Mouse (Mus musculus) lung, postnatal 0 days (tissue): ENCODE measurements around the gene Bsg. TPM values are rescaled to one million over a fixed set of nuclear protein-coding genes. Genes with fewer than 3 reads are reported as not detected.
A peak's percentile ranks its signal among the peaks of the same experiment; 100 is the strongest.
"Not testable (repeated sequence)": the region's sequence is repeated elsewhere in the genome, so short reads cannot be mapped to it uniquely, and the experiment has no call there.

ENCODE experiments used
- ATAC-seq: fragments of 200-750 bp; cut with Nextera tagmentation; 2 replicates; pipeline ENCODE4 v1.8.0; 2017; ENCODE audit warnings: moderate library complexity
- DNase-seq: peaks from one replicate; pipeline ENCODE4 v3.0.0-alpha.2; 2016; ENCODE audit warnings: low spot score
- H3K27ac ChIP-seq: fragments of 300-500 bp; sonication (generic); 2 replicates; pipeline ENCODE4 v1.5.1; 2014; ENCODE audit warnings: antibody characterized with exemption, mild to moderate bottlenecking, low read length, mixed read lengths
- H3K27me3 ChIP-seq: fragments of 300-500 bp; sonication (generic); replicated peaks from 2 replicates; pipeline ENCODE4 v1.6.1; 2014; ENCODE audit warnings: low read length, mixed read lengths; ENCODE audit not compliant: insufficient read depth
- H3K36me3 ChIP-seq: fragments of 300-500 bp; sonication (generic); 2 replicates; pipeline ENCODE4 v1.6.1; 2014; ENCODE audit warnings: low read length, mixed read lengths; ENCODE audit not compliant: insufficient read depth
- H3K4me1 ChIP-seq: fragments of 300-500 bp; sonication (generic); 2 replicates; pipeline ENCODE4 v1.6.1; 2014; ENCODE audit warnings: antibody characterized with exemption, low read depth, low read length, mixed read lengths; ENCODE audit not compliant: insufficient read depth
- H3K4me2 ChIP-seq: fragments of 300-500 bp; sonication (generic); replicated peaks from 2 replicates; pipeline ENCODE4 v1.6.1; 2014; ENCODE audit warnings: low read depth, mild to moderate bottlenecking, low read length, moderate library complexity, mixed read lengths
- H3K4me3 ChIP-seq: fragments of 300-500 bp; sonication (generic); 2 replicates; pipeline ENCODE4 v1.5.1; 2014; ENCODE audit warnings: low read depth, low read length
- H3K9ac ChIP-seq: fragments of 300-500 bp; sonication (generic); replicated peaks from 2 replicates; pipeline ENCODE4 v1.6.1; 2014; ENCODE audit warnings: low read depth, mild to moderate bottlenecking
- H3K9me3 ChIP-seq: fragments of 300-500 bp; sonication (generic); 2 replicates; pipeline ENCODE4 v1.6.1; 2016; ENCODE audit warnings: low read length, mixed read lengths
- CTCF ChIP-seq: IDR thresholded peaks from 2 replicates; pipeline ENCODE4 v1.5.1; 2016; ENCODE audit warnings: antibody characterized with exemption, mild to moderate bottlenecking
- EP300 ChIP-seq: IDR thresholded peaks from 2 replicates; pipeline ENCODE4 v1.6.1; 2016; ENCODE audit warnings: antibody characterized with exemption, mild to moderate bottlenecking, control low read depth
- WGBS: fragments of 180-500 bp; shearing (Covaris S2); extraction: QIAGEN DNeasy Blood & Tissue Kit; methylation state at CpG from one replicate; pipeline ENCODE4 v1.1.7; 2014; 5-methylcytosine and 5-hydroxymethylcytosine counted together
- polyA plus RNA-seq: library from polyadenylated mRNA; unstranded; fragments of >200 nt; fragmentation: Nextera tagmentation; extraction: Ambion mirVana; gene quantifications from 2 replicates; pipeline ENCODE4 v1.2.1, GENCODE M21; 2015

The Bsg gene
- polyA plus RNA-seq, 1 experiment from 2014 or later = 1,299 TPM

DNA sequence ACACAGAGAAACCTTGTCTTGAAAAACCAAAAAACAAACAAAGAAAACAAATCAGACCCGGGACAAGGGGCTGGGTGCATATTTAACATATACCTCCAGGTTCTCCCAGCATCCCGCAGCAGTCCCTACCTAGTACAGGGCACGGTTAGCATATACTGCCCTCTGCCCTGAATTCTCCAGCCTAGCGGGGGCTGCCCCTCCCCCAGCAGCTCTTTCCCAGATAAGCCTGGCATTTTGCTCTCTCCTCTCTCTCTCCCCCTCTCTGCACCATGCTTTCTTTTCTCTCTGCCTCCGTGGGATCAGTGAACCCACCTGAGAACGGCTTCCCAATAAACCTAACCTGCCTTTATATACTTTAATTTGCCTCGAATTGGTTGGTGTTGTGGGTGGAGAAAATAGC is 3.6 kb upstream of the Bsg start:
- no peak for TF ChIP-seq EP300
- TF ChIP-seq CTCF = no peak
- Histone ChIP-seq H3K36me3 (no peaks in the 10 kb centered on the region), H3K9me3 (no peaks in the 10 kb centered on the region), H3K4me3 (no peak overlapping the region), H3K9ac (no peak overlapping the region), H3K27me3 (no peaks in the 10 kb centered on the region), H3K4me2 (no peak overlapping the region), H3K4me1 (peaks cover 30% of the 10 kb centered on the region; the same call in 1 of the 2 replicates), H3K27ac (peak overlapping the region; percentile 88)
- no peak for DNase-seq
- no peak for ATAC-seq
- WGBS = 27% methylated on average over 7 of the region's 7 CpGs

DNA sequence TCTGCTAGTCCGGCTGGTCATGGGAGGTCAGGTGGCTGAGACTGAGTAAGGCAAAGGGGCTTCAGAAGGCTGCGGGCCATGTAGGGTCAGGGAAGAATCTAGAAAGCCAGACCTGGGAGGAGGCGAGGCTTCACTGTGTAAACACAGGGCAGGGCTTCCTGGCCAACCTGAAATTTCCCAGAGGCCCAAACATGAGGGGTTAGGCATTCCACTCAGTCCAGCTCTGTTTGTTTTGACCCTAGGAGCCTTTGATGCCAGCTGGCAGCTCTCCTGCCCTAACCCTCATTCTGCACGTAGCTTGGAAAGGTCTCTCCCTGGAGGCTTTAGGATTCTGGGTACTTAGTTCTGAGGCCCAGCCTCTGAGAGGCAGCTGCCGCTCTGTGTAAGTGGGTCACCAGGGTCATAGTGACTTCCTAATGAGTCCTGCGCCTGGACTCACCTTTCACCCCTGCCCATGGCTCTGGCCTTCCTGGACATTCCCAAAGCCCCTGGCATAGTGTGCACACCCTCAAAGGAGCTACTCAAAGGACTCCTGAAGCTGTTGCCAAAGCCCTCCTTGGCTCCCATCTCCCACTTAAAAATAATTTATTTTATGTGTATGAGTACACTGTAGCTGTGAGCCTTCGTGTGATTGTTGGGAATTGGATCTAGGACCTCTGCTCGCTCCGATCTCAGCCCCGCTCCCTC is 2.7 kb upstream of the Bsg start:
- no peaks in the 10 kb centered on the region for H3K27me3 ChIP-seq
- DNase-seq (peak; percentile 93), ATAC-seq (peak; percentile 70)
- peaks cover 33% of the 10 kb centered on the region; the same call in 1 of the 2 replicates for H3K4me1 ChIP-seq
- WGBS = 26% methylated on average over 10 of the region's 10 CpGs
- no peaks in the 10 kb centered on the region for H3K36me3 ChIP-seq
- no peaks in the 10 kb centered on the region for H3K9me3 ChIP-seq
- no peak overlapping the region for H3K4me3 ChIP-seq
- H3K4me2 ChIP-seq = no peak overlapping the region
- H3K27ac ChIP-seq = peak overlapping the region; percentile 88
- TF ChIP-seq EP300 (peak; percentile 56), CTCF (no peak)
- no peak overlapping the region for H3K9ac ChIP-seq

- H3K4me1 ChIP-seq = peaks cover 37% of the 10 kb centered on the region
- not testable (repeated sequence) for DNase-seq, H3K27me3 ChIP-seq, H3K36me3 ChIP-seq, H3K4me3 ChIP-seq, H3K9ac ChIP-seq, H3K4me2 ChIP-seq, ATAC-seq, H3K27ac ChIP-seq, H3K9me3 ChIP-seq
- 68% methylated on average over 2 of the region's 4 CpGs for WGBS
Measured at GRCm38 (mm10) chr10:79702970-79703369, 1.3 kb upstream of the Bsg start.

DNA sequence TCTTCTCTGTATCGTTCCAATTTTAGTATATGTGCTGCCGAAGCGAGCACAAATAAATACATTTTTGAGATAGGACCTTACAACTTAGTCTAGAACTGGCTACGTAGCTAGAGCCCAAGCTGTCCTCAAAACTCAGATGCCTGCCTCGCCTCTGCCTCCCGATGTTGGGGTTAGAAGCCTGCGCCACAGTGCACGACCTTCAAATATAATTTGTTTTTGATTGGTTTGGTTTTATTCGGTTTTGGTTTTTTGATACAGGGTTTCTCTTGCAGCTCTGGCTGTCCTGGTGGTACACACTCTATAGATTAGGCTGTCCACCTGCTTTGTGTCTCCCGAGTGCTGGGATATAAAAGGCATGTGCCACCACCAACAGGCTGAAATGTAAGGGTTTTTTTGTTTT is 750 bp upstream of the Bsg start:
- Histone ChIP-seq H3K9me3 (no peaks in the 10 kb centered on the region), H3K27ac (0 out of 2 replicates have a peak overlapping the region, but pooled peaks have one; percentile 54), H3K9ac (no peak overlapping the region), H3K4me1 (peaks cover 31% of the 10 kb centered on the region), H3K4me3 (no peak overlapping the region; the same call in 1 of the 2 replicates), H3K27me3 (no peaks in the 10 kb centered on the region), H3K36me3 (no peaks in the 10 kb centered on the region), H3K4me2 (peak overlapping the region; percentile 58)
- TF ChIP-seq CTCF (no peak), EP300 (no peak)
- ATAC-seq (no peak), DNase-seq (no peak)
- 75% methylated on average over 10 of the region's 10 CpGs for WGBS

DNA sequence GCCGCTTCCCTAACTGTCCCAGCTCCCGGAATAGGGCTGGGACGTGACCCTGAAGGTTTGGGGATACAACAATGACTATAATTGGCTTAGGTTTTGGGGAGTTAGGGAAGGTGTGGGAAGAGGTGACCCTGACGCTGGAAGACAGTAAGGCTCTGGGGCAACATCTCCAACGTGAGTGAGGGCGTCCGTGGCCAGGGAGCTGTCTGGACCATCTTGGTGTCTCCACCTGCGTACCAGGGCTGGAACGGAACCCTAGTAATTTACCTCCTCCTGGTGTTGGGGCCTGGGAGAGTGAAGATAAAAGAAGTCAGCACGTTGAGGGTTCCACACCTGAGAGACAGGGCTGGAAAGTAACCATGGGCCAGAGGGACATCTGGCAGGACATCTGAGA is 674 bp downstream of the Bsg start:
- H3K27ac ChIP-seq = peak overlapping the region; percentile 68
- no peak for TF ChIP-seq EP300
- TF ChIP-seq CTCF = no peak

GRCm38 (mm10) chr10:79705951-79706350 is 1.7 kb downstream of the Bsg start:
- Histone ChIP-seq H3K9ac (peak overlapping the region; percentile 80), H3K27ac (peak overlapping the region; percentile 11; the same call in 1 of the 2 replicates), H3K27me3 (no peaks in the 10 kb centered on the region), H3K4me2 (peak overlapping the region; percentile 58), H3K9me3 (no peaks in the 10 kb centered on the region), H3K4me1 (peaks cover 24% of the 10 kb centered on the region), H3K4me3 (peak overlapping the region; percentile 65), H3K36me3 (peaks cover 11% of the 10 kb centered on the region)
- TF ChIP-seq CTCF (no peak), EP300 (no peak)
- no peak for DNase-seq
- ATAC-seq = no peak
- WGBS = 56% methylated on average over 5 of the region's 5 CpGs

More for the DNA sequence above, 674 bp downstream of the Bsg start:
- Histone ChIP-seq H3K4me2 (peak overlapping the region; percentile 58), H3K4me1 (peaks cover 25% of the 10 kb centered on the region), H3K9ac (peak overlapping the region; percentile 80), H3K36me3 (peaks cover 1% of the 10 kb centered on the region), H3K4me3 (peak overlapping the region; percentile 65), H3K27me3 (no peaks in the 10 kb centered on the region), H3K9me3 (no peaks in the 10 kb centered on the region)
- ATAC-seq (no peak), DNase-seq (no peak)
- 3% methylated on average over 10 of the region's 10 CpGs for WGBS
